Mouse (Mus musculus) large intestine, adult 2 months (tissue): Measurements from ENCODE around the gene Ago4. TPM values are rescaled to one million over a fixed set of nuclear protein-coding genes. Genes with fewer than 3 reads are reported as not detected.

ENCODE experiments used
- DNase-seq: peaks from one replicate; pipeline ENCODE4 v3.0.0-alpha.2; 2012; ENCODE audit warnings: low read depth, low spot score
- WGBS: fragments of 180-500 bp; shearing (Covaris S2); methylation state at CpG from one replicate; pipeline ENCODE4 v1.1.7; 2018; 5-methylcytosine and 5-hydroxymethylcytosine counted together
- polyA plus RNA-seq: library from polyadenylated mRNA; depleted of rRNA; stranded (reverse); fragments of >200 nt; gene quantifications from 2 replicates; pipeline ENCODE4 v1.2.3, GENCODE M21; 2012

Ago4 gene
- polyA plus RNA-seq, 1 experiment, result 0.62 TPM

DNA sequence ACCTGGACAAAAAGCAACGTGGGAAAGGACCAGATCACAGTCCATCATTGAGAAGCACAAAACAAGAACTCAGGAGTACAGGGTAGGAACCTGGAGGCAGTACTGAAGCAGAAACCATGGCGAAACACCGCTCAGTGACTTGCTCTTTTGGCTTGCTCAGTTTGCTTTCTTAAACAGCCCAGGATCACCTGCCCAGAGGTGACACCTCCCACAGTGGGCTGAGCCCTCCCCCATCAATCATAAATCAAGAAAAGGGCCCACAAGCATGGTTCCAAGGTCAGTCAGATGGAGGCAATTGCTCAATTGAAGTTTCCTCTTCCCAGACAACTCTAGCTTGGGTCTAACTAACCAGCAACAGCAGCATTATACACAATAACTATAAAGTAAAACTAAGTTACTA is 49.4 kb downstream of the Ago4 start:
- no peak for DNase-seq
- 66% methylated on average over 3 of the region's 3 CpGs for WGBS

DNA sequence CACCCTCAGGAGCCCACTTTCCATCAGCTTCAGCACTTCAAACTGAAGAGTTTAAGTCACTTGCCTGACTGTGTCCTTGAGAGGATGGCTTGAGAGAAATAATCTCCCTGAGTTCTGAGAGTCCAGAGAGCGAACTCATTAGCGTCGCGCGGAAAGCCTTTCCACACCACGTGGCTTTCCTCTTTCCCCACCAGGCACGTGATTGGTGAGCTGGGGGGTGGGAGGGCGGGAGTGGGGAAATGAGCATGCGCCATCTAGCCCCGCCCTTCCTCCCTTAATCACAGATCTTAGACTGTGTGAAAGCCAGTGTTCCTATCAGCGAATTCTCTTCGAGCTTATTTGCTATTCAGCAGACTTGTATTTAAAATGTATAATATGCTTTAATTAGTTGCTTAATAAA is 50.3 kb downstream of the Ago4 start:
- DNase-seq, result no peak
- 79% methylated on average over 12 of the region's 12 CpGs for WGBS

DNA sequence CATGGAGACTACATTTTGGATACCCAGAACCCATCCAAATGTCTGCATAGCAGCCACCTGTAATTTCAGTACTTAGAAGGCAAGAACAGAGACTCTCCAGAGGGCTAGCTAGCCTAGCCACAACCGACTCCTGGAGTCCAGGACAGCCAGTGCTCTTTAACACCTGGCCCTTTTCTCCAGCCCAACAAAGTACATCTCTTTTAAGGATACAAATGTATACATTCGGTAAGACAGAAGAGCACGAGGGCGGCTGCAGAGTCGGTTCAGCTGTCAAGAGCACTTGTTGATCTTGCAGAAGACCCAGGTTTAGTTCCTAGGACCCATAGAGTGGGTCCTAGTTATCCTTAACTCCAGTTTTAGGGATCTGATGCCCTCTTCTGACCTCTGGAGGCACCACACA is 51.8 kb downstream of the Ago4 start:
- 88% methylated on average over 5 of the region's 5 CpGs for WGBS
- DNase-seq, result no peak

DNA sequence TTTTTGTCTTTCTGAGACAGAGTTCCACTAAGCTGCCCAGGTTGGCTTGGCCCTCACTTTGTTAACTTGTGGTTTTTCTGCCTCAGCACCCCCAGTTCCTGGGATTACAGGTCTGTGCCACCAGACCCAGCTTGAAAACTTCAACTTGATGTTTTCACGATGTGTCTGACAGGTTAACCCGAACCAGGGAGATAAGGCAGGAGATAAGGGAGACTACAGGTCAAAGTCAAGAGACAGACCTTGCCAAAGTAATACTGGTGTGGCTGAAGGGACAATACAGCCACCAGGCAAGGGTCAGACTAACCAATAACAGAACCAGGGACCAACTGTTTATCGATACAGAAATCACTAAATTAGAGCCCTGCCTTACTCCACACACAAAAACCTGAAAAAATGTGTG is 53.0 kb downstream of the Ago4 start:
- no peak for DNase-seq
- 27% methylated on average over 3 of the region's 3 CpGs for WGBS

DNA sequence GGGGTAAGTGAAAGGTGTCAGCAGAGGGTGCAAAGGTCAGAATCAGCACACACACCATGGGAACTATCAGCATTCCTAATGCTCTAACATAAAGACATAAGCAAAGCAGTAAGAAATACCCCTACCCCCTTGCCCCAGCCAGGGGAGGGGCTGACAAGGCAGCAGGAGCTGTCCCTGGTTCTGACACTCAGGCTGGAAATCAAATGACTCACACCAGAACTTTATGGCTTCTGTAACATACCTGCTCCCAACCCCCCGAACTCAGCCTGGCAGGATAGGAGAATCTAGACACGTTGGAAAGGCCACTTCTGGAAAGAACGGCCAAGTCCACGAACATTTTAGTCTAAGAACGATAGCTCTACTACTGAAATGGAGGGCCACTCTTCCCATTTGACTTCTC is 60.2 kb downstream of the Ago4 start:
- WGBS, result 43% methylated on average over 5 of the region's 5 CpGs
- no peak for DNase-seq

DNA sequence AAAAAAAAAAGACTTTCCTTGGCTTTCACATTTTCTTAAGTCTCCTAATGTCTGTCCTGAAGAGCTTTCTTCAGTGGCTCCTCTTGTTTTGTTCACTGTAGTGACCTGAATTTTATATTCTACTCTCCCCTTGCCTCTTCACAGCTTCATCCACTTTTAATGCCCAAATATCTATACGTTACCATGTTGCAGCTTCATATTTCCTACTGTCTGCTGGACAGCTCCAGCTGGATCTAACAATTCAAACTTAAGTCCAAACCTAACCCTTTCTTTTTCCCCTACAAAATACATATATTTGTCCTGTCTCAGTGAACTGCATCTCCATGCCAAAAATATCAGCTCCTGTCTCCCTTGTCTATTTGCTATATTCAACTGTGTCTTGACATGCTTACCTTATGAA is 63.9 kb downstream of the Ago4 start:
- 77% methylated on average over 1 of the region's 1 CpGs for WGBS
- DNase-seq, result no peak

DNA sequence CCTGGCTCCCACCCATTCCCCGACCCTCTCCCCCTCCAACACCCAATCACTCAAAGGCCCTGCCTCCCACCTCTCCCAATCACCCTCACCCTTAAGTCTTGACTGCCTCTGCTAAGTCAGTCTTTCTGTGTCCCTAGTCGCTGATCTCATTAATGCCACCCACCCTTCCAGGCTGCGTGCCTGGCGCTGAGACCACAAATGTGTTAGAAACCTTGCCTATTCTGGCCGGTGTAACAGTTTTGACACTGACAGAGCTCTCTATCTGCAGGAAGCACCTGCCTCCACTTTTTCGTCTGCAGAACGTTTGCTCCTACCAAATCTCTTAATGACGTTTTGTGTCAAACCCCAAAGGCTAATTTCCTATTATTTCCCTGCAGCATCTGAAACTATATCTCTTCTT is 64.3 kb downstream of the Ago4 start:
- DNase-seq, result no peak
- 8% methylated on average over 8 of the region's 8 CpGs for WGBS

DNA sequence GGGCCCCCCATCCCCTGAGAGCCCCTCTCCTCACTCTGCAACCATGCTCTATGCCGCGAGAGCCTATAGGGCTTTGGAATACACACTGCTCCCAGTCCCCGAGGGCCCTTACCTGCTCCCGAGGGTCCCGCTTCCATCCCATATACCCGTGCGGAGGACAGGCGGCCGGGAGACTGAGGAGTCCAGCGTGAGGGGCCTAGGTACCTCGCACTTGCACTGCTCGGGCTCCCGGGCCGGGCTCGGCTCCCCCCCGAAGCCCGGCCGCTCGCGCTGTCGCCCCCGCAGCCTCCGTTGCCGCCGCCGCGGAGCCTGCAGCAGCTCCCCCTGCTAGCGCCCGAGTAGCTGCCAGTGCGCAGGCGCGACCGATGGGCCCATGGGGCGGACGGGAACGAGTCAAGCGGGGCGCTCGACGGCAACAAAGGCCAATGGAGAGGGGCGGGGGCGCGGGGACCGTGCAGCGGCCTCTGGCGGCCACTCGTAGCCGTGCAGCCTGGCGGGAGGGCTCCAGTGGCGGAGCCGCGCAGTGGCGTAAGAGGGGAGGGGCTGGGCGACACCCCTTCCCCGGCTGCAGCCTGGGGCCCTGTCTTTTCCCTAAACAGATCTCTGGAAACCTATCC is 64.9 kb downstream of the Ago4 start, which contains the start of gene Ago1:
TSS of gene Ago1 (minus strand) at position 299 of the 617 bp plus-strand sequence.
- peak; percentile 56 for DNase-seq
- under 1% methylated on average over 55 of the region's 55 CpGs for WGBS

DNA sequence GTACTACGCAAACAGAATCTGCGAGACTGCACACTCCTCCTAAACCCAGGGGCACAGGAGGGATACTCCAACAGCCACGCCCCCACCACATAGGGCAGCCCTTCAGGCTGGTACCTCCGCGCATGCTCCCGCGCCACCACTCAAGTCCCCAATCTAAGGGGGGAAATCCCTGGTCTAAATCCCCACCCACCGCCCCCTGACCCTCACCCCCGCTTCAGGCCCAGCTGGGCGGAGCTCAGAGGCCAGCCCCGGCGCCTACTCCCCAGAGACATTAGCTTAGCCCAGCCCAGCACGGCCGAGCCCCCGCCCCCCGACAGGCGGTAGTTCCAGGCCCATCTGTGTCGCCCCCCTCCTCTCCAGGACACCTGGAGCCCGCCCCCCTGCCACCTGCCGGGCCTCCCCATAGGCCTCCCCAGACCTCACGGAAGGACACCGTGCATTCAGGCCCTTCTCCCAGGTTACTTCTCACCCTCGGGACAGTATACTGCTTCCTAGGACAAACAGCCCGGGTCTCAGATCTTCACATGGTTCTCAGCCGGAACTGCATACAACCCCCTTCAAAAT is 65.5 kb downstream of the Ago4 start:
- 2% methylated on average over 25 of the region's 25 CpGs for WGBS
- no peak for DNase-seq

DNA sequence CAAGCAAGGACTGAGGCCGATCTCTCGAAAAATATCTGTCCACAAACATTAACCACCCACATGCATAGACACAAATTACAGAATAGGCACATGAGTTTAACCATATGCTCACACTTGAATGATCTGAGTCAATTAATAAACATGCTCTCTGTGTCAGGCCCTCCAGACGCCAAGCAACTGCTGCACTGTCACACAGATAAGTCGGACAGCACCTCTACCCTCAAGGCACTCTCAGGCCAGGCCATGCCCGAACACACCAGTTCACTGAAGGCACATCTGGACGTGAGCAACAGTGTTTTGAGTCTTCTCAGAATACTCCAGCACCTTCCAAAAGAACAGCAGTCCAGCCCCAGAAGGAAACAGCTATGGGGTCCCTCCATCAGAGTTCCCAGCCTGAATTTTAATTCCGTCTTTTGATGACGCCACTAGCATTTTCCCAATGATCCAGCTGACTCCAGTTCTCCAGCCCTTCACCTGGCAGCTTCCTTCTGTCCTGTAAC is 67.0 kb downstream of the Ago4 start:
- WGBS, result 64% methylated on average over 8 of the region's 8 CpGs
- no peak for DNase-seq

DNA sequence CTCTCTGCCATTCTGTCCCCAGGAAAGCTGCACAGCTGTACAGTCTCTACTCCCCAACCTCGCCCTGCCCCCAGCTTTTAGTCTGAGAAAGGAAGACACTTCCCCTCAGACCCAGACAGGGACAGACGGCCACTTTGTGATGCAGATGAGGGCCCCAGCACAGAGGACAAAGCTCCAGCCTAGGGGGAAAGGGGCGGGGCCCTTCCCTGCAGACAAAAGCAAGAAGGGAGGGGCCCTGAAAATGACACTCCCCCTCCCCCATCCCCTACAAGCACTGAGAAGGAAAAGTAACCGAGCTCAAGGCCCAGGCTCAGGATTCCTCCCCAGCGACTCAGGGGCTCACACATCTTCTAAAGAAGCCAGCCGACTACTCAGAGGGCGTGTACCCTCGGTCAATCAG is 67.4 kb downstream of the Ago4 start:
- 49% methylated on average over 8 of the region's 8 CpGs for WGBS
- no peak for DNase-seq

DNA sequence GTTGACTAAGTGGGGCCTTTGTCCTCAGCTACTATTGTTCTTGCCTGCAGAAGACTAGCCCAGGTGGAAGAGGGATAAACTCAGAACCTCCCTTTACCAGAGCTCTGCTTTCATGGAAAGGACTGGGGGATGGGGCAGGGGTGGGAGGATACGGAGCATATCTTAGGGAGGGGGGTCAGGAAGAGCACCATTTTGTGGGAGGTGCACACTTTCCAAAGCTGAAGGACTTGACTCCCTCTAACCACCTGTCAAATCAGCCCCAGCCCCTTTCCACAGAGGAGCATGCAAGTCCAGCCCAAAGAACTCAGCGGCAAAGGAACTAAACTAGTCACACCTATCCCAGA is 68.4 kb downstream of the Ago4 start:
- DNase-seq, result no peak
- 61% methylated on average over 2 of the region's 2 CpGs for WGBS

DNA sequence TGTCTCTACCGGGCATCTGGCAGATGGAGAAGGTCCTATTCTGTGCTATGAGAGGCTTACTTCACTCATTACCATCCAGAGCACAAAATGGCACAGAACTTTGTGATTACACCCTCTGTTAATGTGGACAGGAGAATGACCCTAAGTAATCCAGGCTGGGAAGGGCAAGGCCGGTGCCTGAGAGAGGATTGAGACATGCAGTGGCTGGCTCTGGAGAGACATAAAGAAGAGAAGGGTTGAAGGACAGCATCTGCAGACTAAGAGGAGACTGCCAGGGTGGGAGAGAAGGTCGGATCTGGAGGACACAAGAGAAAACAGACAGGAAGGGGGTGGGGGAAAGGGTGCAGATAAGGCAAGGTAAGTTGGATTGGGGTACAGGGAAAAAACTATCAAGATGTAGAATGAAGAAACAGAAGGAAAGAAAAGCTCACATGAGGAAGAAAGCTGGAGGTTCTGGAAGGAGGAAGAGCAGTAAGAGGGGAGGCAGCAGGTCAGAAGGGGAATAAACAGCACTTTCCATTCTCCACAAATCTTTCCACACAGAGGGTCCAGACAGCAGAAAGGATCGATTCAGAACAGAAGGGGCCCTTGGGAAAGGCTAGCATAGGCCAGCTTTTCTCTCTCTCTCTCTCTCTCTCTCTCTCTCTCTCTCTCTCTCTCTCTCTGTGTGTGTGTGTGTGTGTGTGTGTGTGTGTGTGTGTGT is 68.9 kb downstream of the Ago4 start:
- WGBS, result 44% methylated on average over 4 of the region's 4 CpGs
- no peak for DNase-seq

DNA sequence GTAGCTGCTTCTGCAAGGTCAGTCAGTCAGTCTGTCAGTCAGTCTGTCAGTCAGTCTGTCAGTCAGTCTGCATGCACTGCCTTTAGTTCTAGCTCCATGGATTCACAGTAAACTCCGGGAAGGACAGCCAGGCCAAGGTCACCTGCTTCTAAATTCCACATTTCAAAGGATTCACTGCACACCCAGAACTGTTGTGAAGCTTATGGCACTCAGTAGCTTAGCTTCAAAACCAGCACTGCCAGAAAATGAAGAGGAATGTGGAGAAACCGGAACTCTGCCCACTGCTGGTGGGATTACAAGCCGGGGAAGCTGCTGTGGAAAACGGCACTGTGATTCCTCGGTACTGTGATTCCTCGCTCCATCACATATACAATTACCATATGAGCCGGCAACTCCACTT is 77.8 kb downstream of the Ago4 start:
- WGBS, result 85% methylated on average over 7 of the region's 7 CpGs
- DNase-seq, result no peak

DNA sequence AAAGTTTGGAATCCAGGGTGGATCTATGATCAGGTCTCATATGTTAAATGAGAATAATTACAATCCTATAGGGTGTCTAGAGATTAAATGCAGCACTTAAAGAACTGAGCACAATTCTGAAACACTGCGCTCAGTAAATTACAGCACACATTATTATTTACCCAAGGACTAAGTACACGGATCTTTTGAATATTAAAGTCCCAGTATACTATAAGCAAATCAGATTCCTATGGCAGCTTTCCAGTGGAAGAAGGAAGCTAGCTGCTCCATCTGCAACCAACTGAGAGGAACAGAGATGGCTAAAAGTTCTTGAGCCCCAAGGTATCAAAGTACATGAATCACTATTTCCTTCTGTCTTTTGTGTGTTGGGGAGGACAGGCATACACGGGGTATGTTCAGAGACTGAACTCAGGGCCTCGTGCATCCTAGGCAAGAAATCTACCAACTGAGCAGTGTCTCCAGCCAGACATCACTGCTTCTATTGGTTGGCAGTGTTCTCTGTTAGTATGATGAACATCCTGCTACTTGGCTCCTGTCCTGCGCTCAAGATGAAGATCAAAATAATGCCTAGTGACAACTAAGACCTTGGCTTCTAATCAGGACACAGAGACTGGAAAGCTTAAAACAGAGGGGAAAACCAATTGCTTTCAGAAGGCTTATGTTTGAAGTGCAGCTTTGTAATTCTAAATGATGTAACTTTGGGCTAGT is 78.6 kb downstream of the Ago4 start:
- 73% methylated on average over 5 of the region's 5 CpGs for WGBS
- no peak for DNase-seq

DNA sequence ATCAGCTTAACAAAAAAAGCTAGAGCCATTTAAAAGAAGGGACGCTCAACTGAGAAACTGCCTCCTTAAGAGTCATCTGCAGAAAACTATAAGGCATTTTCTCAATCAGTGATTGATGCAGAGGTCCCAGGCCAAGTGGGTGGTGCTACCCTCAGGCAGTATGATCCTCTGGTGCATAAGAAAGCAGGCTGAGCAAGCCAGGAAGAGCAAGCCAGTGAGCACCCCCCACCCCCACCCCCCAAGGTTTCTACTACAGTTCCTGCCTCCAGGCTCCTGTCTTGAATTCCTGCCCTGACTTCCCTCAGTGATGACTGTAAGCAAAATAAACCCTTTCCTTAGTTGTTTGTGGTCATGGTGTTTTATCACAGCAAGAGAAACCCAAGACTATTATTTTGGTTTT is 83.0 kb downstream of the Ago4 start:
- WGBS, result 100% methylated on average over 1 of the region's 1 CpGs
- no peak for DNase-seq

DNA sequence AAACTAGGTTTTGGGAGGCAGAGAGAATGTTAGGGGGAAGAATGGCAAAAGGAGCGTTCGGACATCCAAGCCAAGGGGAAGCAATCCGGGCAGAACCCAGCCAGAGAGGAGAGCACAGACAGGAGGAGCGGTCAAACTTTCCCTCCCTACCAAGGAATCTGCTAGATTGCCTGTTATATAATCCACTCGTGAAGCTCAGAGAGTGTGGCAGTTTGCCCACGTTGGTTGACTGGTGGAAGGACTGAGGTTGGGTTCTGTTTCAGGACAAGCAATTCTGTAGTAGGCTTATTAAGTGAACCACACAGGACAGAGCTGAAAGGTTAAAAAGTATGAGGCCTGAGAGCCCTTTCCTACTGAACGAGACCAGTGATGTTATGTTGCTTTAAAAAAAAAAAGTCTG is 86.1 kb downstream of the Ago4 start:
- DNase-seq, result no peak
- WGBS, result 75% methylated on average over 7 of the region's 7 CpGs

DNA sequence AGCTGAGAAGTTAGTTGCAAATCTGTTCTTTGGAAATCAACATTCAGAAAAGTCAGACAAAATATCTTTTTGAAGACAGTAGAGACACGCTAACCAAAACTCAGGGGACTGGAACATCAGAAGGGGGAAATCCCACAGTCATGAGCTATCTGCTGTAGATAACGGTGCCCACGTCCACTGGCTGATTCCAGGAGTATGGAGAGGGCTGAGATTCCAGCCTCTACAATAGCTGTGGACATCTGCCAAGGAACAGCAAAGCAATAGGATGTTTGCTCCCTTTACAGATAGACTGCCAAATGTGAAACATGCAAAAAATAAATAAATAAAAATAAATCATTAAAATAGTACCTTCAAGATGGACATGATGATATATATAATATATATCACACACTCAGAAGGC is 88.7 kb downstream of the Ago4 start:
- DNase-seq, result no peak
- WGBS, result 93% methylated on average over 3 of the region's 3 CpGs
